Mouse (Mus musculus) brain, embryonic 14.5 days (tissue): ENCODE data around the gene Daglb.

Experiments used
- CTCF ChIP-seq: fragments of 200-500 bp; IDR thresholded peaks from 2 replicates; pipeline ENCODE4 v1.5.1; 2012; ENCODE audit warnings: inconsistent platforms, mild to moderate bottlenecking, moderate library complexity, borderline replicate concordance; ENCODE audit not compliant: insufficient read depth, insufficient read length; ENCODE audit errors: extremely low read depth
- POLR2A ChIP-seq: fragments of 200-500 bp; IDR thresholded peaks from 2 replicates; pipeline ENCODE4 v1.6.1; 2012; ENCODE audit warnings: mild to moderate bottlenecking, inconsistent platforms, borderline replicate concordance; ENCODE audit not compliant: poor library complexity, insufficient read depth, insufficient read length, severe bottlenecking; ENCODE audit errors: extremely low read depth

DNA sequence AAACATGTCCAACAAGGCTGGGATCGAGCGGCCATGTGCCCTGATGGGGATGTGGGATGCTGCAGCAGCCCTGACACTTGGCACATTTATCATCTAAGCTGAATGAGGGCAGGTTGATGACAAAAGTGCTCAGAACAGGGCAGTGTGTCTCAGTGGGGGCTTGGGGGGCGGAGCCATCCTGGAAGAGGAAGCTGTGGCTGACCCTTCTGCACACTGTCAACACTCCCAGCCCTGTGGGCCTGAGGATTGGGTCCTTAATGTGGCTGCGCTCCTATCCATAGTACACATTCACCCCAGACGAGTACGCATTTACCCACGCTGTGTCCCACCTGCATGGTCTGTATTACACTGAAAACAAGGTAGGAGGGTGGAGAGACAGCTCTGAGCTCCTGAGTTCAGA lies 34.8 kb downstream of the Daglb start:
- no peak for TF ChIP-seq CTCF
- TF ChIP-seq POLR2A, result no peak
